Mouse (Mus musculus): ENCODE results near the gene C1s2.
"Not testable (repeated sequence)": the region's sequence is repeated elsewhere in the genome, so short reads cannot be mapped to it uniquely, and the experiment has no call there.

The C1s2 gene

DNA sequence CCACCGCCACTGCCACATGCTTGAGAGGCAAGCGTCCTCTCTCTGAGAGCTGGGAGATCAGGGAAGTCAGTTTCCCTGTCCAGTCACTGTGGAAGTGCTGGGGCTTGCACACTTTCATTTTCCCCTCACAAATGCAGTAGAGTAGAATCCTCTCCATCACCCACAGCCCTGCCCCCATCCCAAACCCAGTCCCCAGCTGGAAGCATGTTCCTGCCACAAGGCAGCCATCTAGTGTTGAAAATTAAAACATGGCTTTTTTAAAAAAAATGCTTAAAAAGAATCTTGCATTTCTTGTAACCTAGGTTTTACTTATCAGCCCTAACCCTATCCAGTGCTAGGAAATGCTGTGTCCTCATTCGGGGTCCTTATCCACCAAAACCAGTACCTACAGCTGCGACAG lies 4.2 kb upstream of the C1s2 start:
- DNase-seq (ENCODE audit: low read depth, low spot score): no peak

DNA sequence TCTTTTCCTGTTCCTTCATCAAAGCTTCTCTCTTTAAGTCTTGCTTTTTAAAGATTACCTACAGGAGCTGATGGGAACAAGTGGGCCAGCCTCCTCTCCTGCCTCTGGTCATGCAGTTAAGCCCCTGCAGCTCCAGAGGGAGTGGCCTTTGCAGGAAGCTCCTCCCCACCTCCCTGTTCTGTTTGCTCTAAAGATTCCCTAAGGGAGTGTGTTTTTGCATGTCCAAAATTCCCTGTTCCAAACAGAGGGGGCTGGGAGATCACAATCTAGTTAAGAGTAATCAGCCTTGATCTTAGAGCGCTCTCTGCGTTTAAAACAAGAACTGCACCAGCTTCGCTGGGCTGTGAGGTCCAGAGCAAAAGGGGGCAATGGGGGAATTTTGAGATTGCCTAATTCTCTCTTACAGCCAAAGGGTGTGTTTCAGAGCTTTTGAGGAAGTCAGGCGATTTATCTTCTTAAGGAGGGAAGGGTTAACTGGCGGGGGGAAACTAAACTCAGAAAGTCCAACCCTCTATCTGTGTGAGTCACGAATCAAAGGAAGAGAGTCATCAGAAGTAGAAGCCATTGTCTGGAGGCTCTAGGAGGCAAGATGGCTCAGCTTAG lies 1.1 kb upstream of the C1s2 start:
- peak; percentile 80 for DNase-seq (ENCODE audit: low read depth, low spot score)

DNA sequence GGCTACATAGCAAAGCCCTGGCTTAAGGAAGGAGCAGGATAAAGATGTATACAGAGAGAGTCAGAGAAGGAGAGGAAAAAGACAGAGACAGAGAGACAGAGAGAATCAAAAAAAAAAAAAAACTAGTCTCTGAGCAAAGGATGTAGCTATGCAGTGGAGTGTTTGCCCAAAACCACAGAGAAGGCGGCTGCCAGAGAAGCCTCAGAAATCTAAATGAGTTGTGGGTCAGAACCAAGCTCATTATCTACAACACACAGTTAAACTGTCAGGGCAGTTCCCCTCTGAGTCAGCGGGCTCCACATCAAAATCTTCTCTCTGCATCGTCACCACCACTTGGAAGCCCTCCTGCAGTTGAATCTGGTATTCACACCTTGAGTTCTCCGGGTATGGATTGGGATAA lies 5.1 kb downstream of the C1s2 start:
- DNase-seq (ENCODE audit: low read depth, low spot score): no peak

DNA sequence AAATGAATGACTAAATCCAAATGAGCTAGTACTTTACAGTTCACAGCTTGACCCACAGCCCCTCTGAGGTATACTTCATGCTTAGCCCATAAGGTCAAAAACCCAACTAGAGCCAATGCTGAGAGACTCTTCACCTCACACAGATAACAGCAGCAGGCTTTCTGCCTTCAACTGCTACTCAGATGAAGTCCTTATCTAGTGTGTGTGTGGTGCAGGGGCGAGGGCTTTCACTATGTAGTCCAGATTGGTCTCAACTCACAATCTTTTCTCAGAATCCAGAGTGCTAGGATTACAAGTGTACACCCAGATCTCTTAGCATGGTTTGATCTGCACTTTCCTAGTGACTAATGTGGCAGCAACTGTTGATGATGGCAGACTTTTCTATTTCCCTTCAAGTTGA lies 9.7 kb downstream of the C1s2 start:
- DNase-seq (ENCODE audit: low read depth, low spot score): not testable (repeated sequence)

DNA sequence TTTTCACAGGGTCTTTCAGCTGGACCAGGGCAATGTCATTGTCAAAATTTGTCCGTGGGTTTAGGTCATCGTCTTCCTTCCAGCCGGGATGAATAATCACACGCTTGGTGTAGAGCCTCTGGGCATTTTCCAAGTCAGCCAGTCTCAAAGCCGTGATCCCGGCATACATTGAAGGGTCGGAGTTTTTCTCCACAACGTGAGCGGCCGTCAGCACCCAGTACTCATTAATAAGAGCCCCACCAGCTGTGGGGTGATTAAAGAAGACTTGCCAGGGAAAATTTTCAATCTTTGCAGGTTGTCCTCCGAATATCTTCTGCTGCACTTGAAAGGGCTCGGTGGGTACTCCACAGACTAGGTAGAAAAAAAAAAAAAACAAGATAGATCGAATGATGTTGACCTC lies 10.3 kb downstream of the C1s2 start:
- DNase-seq (ENCODE audit: low read depth, low spot score): no peak

DNA sequence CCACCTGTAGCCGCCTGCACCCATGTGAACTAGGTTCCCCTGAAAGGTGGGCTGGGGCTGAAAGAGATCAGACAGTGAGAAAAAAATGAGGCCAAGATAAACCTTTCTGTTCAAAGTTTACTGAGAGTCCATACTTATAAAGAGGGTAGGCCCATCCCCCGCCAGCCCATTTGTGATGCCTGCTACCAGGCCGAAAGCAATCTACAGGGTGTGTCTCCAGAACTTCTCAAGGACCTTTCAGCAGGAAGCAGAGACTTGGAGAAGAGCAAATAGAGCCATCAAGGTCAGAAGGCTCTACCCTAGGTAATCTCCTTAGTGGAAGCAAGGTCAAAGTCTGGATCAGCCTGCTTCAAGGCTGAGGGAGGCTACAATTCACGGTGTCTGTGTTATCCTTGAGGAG lies 33.9 kb downstream of the C1s2 start:
- peak; percentile 67 for DNase-seq (ENCODE audit: low read depth, low spot score)

DNA sequence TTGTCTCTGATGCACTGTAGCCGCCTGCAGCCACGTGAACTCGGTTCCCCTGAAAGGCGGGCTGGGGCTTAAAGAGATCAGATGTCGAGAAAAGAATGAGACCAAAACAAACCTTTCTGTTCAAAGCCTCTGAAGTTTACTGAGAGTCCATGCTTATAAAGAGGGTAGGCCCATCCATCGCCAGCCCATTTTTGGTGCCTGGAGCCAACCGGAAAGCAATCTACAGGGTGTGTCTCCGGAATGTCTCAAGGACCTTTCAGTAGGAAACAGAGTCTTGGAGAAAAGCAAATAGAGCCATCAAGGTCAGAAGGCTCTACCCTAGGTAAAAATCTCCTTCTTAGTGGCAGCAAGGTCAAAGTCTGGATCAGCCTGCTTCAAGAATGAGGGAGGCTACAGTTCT lies 42.8 kb downstream of the C1s2 start:
- DNase-seq (ENCODE audit: low read depth, low spot score): peak; percentile 75

DNA sequence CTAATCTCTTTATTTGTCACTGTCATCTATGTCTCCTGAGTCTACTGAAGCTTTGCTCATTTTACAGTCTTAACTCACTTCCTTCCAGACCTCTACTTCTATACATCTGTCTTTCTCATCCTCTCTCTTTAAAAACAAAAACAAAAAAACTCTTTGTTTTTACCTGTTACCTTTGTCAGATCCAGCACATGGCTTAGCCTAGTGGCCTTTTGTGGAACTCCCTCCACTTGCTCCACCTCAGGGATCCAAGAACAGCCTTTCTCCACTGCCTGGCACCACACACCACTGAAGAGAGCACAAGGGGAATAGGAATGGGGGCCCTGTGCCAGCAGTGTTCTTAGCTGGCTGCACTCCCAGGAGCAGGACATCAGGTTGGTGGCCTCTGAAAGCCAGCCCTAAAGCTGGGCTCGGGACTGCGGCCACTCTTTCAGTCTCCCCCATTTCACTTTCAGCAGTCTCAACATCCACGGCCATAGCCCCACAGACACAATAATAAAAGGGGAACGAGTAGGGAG lies 43.6 kb downstream of the C1s2 start:
- peak; percentile 25 for DNase-seq (ENCODE audit: low read depth, low spot score)

DNA sequence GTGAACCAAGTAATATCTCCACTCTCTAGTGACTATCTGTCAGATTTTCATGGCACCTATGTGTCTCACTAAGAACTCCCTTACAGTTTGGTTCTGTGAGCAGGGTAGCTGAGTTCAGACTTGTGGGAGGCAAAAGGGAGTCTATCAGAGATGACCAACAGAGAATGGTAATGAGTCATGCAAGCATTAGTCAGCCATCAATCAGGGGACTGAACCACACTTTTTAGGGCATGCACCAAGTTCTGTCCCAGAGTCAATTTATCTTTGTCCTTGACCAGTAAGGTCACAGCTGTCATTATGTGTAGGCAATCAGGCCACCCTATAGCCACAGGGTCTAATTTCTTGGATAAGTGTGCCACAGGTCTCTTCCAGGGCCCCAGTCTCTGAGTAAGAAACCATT lies 47.1 kb downstream of the C1s2 start:
- no peak for DNase-seq (ENCODE audit: low read depth, low spot score)

DNA sequence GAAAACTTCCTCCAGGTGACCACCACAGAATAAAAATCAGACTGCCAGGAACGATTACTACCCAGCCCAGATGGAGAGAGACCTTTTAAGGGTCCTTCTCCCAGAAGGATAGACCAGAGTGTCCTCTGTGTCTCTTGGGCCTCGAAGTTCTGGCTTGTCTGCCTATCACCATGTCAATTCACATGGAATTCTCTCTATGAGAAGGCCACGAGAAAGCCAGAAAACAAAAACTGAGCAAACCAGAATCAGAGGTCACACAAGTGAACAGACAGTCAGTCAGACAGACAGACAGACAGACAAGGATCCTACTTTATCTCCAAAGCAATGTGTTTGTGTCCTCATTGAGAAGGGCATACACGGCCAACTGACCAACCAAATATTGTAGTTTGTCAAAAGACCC lies 49.6 kb downstream of the C1s2 start:
- DNase-seq (ENCODE audit: low read depth, low spot score): no peak

DNA sequence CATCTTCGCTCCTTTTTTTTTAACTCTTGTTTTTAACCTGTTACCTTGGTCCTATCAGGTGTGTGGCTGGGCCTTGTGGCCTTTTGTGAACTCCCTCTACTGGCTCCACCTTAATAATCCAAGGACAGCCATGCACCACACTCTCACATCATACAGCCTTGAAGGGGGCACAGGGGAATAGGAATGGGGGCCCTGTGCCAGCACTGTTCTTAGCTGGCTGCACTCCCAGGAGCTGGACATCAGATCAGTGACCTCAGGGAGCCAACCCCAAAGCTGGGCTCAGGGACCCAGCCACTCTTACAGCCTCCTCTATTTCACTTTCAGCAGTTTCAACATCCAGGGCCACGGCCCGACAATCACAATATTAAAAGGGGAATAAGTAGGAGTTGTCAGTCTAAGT lies 50.1 kb downstream of the C1s2 start:
- no peak for DNase-seq (ENCODE audit: low read depth, low spot score)

DNA sequence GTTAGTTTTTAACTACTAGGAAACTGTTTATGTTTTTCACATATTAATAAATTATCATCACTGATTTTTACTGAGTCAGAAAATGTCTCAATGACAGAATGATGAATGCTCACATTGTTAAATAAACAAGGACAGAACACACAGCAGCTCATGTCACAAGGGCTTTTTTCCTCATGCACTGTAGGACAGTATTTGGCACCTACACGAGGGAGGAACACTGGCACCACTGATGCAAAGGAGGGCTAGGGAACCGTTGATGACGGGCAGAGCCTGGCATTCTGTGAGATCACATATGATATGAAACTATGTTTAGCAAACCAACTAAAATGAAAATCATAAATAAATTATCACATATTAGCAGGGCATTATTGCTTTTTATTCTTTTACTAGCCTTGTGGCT lies 51.0 kb downstream of the C1s2 start:
- DNase-seq (ENCODE audit: low read depth, low spot score): no peak

DNA sequence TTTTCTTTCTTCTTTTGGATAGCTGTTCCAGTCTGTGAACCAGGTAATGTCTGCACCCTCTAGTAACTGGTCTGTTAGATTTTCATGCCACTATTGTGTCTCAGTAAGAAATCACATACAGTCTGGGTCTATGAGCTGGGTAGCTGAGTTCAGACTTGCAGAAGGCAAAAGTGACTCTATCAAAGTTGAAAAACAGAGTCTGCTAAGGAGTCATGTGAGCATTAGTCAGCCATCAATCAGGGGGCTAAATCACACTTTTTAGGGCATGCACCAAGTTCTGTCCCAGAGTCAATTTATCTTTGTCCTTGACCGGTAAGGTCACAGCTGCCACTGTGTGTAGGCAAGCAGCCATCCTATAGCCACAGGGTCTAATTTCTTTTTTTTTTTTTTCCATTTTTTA lies 53.7 kb downstream of the C1s2 start:
- DNase-seq (ENCODE audit: low read depth, low spot score): no peak

DNA sequence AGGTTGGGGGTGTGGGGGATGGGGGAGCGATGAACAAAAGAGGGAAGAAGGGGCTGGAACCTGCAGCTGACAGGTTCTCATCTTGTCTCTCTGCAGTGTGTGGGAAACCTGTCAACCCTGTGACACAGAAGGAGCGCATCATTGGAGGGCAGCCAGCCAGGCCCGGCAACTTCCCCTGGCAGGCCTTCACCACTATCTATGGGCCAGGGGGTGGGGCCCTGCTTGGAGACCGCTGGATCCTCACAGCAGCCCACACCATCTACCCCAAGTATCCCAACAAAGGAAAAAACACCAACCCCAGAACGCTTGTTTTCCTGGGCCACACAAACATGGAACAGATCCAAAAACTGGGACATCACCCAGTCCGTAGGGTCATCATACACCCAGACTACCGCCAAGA lies 55.7 kb downstream of the C1s2 start:
- not testable (repeated sequence) for DNase-seq (ENCODE audit: low read depth, low spot score)

DNA sequence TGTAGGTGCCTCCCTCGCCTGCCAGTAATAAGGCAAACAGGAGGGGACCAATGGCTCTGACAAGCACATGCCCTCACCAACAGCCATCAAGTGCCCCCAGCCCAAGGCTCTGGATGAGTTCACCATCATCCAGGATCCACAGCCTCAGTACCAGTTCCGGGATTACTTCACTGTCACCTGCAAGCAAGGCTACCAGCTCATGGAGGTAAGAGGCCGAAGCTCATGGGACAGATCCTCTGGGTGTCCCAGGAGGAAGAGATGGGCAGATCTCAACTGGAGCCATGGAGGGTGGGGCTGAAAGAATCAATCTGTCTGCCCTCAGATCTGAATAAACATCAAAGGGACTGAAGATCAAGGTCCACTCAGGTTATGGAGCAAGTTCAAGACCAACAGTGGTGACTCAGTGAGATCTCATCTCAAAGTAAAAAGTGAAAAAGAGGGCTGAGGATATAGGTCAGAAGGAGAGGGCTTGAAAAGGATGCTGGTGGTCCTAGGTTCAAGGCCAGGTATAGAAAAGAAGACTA lies 60.7 kb downstream of the C1s2 start:
- DNase-seq (ENCODE audit: low read depth, low spot score): not testable (repeated sequence)
